Mouse (Mus musculus): ENCODE data around the gene 1700125H20Rik. TPM values are rescaled to one million over a fixed set of nuclear protein-coding genes. Genes with fewer than 3 reads are reported as not detected.
A peak's percentile ranks its signal among the peaks of the same experiment; 100 is the strongest.

Gene 1700125H20Rik
- polyA plus RNA-seq, 1 experiment from 2014 or later = not detected

- peak overlapping the region; percentile 65 for H3K9ac ChIP-seq (ENCODE audit: low read length)
- no peaks in the 10 kb centered on the region for H3K36me3 ChIP-seq (ENCODE audit: control insufficient read depth, insufficient read depth, low read length)
- no peak overlapping the region for H3K27ac ChIP-seq (ENCODE audit: low read length)
- H3K4me1 ChIP-seq (ENCODE audit: control insufficient read depth, insufficient read depth, low read length) = peaks cover 3% of the 10 kb centered on the region
- 2% methylated on average over 19 of the region's 20 CpGs for WGBS
- peak overlapping the region; percentile 73 for H3K4me2 ChIP-seq (ENCODE audit: low read depth, low read length)
- H3K4me3 ChIP-seq (replicated peaks; ENCODE audit: low read length) = peak overlapping the region; percentile 53
- H3K27me3 ChIP-seq (ENCODE audit: control insufficient read depth, insufficient read depth, low read length) = no peaks in the 10 kb centered on the region
- ATAC-seq (ENCODE audit: insufficient read depth, low FRiP score) = peak; percentile 86
- H3K9me3 ChIP-seq (replicated peaks; ENCODE audit: control insufficient read depth, low read length) = no peaks in the 10 kb centered on the region
These were observed 12.5 kb downstream of the 1700125H20Rik start for GRCm38 (mm10) chr11:85182617-85183283.

- peak; percentile 22; the same call in 1 of the 2 replicates for ATAC-seq (ENCODE audit: insufficient read depth, low FRiP score)
- H3K27ac ChIP-seq (ENCODE audit: low read length) = no peak overlapping the region
These were observed 13.1 kb downstream of the 1700125H20Rik start for GRCm38 (mm10) chr11:85183284-85183779.

GRCm38 (mm10) chr11:85184082-85184481 lies 13.9 kb downstream of the 1700125H20Rik start:
- Histone ChIP-seq H3K4me2 (ENCODE audit: low read depth, low read length) (no peak overlapping the region), H3K4me1 (ENCODE audit: control insufficient read depth, insufficient read depth, low read length) (peaks cover 3% of the 10 kb centered on the region), H3K9ac (ENCODE audit: low read length) (no peak overlapping the region), H3K27ac (ENCODE audit: low read length) (no peak overlapping the region), H3K36me3 (ENCODE audit: control insufficient read depth, insufficient read depth, low read length) (no peaks in the 10 kb centered on the region), H3K4me3 (replicated peaks; ENCODE audit: low read length) (no peak overlapping the region), H3K9me3 (replicated peaks; ENCODE audit: control insufficient read depth, low read length) (no peaks in the 10 kb centered on the region), H3K27me3 (ENCODE audit: control insufficient read depth, insufficient read depth, low read length) (no peaks in the 10 kb centered on the region)
- no peak for ATAC-seq (ENCODE audit: insufficient read depth, low FRiP score)
- WGBS = 66% methylated on average over 5 of the region's 5 CpGs

More at GRCm38 (mm10) chr11:85183284-85183779, 13.1 kb downstream of the 1700125H20Rik start:
- Histone ChIP-seq H3K4me2 (ENCODE audit: low read depth, low read length) (peak overlapping the region; percentile 73), H3K9me3 (replicated peaks; ENCODE audit: control insufficient read depth, low read length) (no peaks in the 10 kb centered on the region), H3K36me3 (ENCODE audit: control insufficient read depth, insufficient read depth, low read length) (no peaks in the 10 kb centered on the region), H3K4me3 (replicated peaks; ENCODE audit: low read length) (peak overlapping the region; percentile 53), H3K9ac (ENCODE audit: low read length) (peak overlapping the region; percentile 65), H3K27me3 (ENCODE audit: control insufficient read depth, insufficient read depth, low read length) (no peaks in the 10 kb centered on the region), H3K4me1 (ENCODE audit: control insufficient read depth, insufficient read depth, low read length) (peaks cover 3% of the 10 kb centered on the region)
- WGBS = 16% methylated on average over 13 of the region's 13 CpGs

GRCm38 (mm10) chr11:85184839-85185238 lies 14.6 kb downstream of the 1700125H20Rik start:
- Histone ChIP-seq H3K4me3 (replicated peaks; ENCODE audit: low read length) (no peak overlapping the region), H3K9ac (ENCODE audit: low read length) (no peak overlapping the region), H3K9me3 (replicated peaks; ENCODE audit: control insufficient read depth, low read length) (no peaks in the 10 kb centered on the region), H3K4me2 (ENCODE audit: low read depth, low read length) (no peak overlapping the region), H3K36me3 (ENCODE audit: control insufficient read depth, insufficient read depth, low read length) (0 out of 2 replicates have a peak, but pooled peaks cover 4% of the 10 kb centered on the region), H3K4me1 (ENCODE audit: control insufficient read depth, insufficient read depth, low read length) (peaks cover 3% of the 10 kb centered on the region), H3K27me3 (ENCODE audit: control insufficient read depth, insufficient read depth, low read length) (no peaks in the 10 kb centered on the region), H3K27ac (ENCODE audit: low read length) (no peak overlapping the region)
- 82% methylated on average over 6 of the region's 6 CpGs for WGBS
- no peak for ATAC-seq (ENCODE audit: insufficient read depth, low FRiP score)

GRCm38 (mm10) chr11:85189110-85189509 lies 18.9 kb downstream of the 1700125H20Rik start:
- ATAC-seq (ENCODE audit: insufficient read depth, low FRiP score) = no peak
- WGBS = 88% methylated on average over 4 of the region's 4 CpGs
- H3K4me3 ChIP-seq (replicated peaks; ENCODE audit: low read length) = no peak overlapping the region
- H3K9ac ChIP-seq (ENCODE audit: low read length) = no peak overlapping the region
- no peaks in the 10 kb centered on the region for H3K9me3 ChIP-seq (replicated peaks; ENCODE audit: control insufficient read depth, low read length)
- H3K36me3 ChIP-seq (ENCODE audit: control insufficient read depth, insufficient read depth, low read length) = peaks cover 17% of the 10 kb centered on the region
- no peak overlapping the region for H3K27ac ChIP-seq (ENCODE audit: low read length)
- H3K4me1 ChIP-seq (ENCODE audit: control insufficient read depth, insufficient read depth, low read length) = no peaks in the 10 kb centered on the region
- no peak overlapping the region for H3K4me2 ChIP-seq (ENCODE audit: low read depth, low read length)
- no peaks in the 10 kb centered on the region for H3K27me3 ChIP-seq (ENCODE audit: control insufficient read depth, insufficient read depth, low read length)

- no peak overlapping the region for H3K9ac ChIP-seq (ENCODE audit: low read length)
- no peaks in the 10 kb centered on the region for H3K27me3 ChIP-seq (ENCODE audit: control insufficient read depth, insufficient read depth, low read length)
- no peak overlapping the region for H3K4me2 ChIP-seq (ENCODE audit: low read depth, low read length)
- 92% methylated on average over 12 of the region's 12 CpGs for WGBS
- ATAC-seq (ENCODE audit: insufficient read depth, low FRiP score) = no peak
- no peaks in the 10 kb centered on the region for H3K9me3 ChIP-seq (replicated peaks; ENCODE audit: control insufficient read depth, low read length)
- peaks cover 21% of the 10 kb centered on the region for H3K36me3 ChIP-seq (ENCODE audit: control insufficient read depth, insufficient read depth, low read length)
- H3K4me1 ChIP-seq (ENCODE audit: control insufficient read depth, insufficient read depth, low read length) = no peaks in the 10 kb centered on the region
- no peak overlapping the region for H3K27ac ChIP-seq (ENCODE audit: low read length)
- no peak overlapping the region for H3K4me3 ChIP-seq (replicated peaks; ENCODE audit: low read length)
These were observed 20.5 kb downstream of the 1700125H20Rik start for GRCm38 (mm10) chr11:85190741-85191140.

GRCm38 (mm10) chr11:85194206-85194605 lies 24.0 kb downstream of the 1700125H20Rik start:
- H3K27me3 ChIP-seq (ENCODE audit: control insufficient read depth, insufficient read depth, low read length) = no peaks in the 10 kb centered on the region
- no peak for ATAC-seq (ENCODE audit: insufficient read depth, low FRiP score)
- no peak overlapping the region for H3K4me2 ChIP-seq (ENCODE audit: low read depth, low read length)
- WGBS = 93% methylated on average over 11 of the region's 11 CpGs
- H3K9ac ChIP-seq (ENCODE audit: low read length) = no peak overlapping the region
- no peaks in the 10 kb centered on the region for H3K4me1 ChIP-seq (ENCODE audit: control insufficient read depth, insufficient read depth, low read length)
- no peak overlapping the region for H3K4me3 ChIP-seq (replicated peaks; ENCODE audit: low read length)
- no peaks in the 10 kb centered on the region for H3K9me3 ChIP-seq (replicated peaks; ENCODE audit: control insufficient read depth, low read length)
- H3K27ac ChIP-seq (ENCODE audit: low read length) = no peak overlapping the region
- H3K36me3 ChIP-seq (ENCODE audit: control insufficient read depth, insufficient read depth, low read length) = peaks cover 33% of the 10 kb centered on the region

- Histone ChIP-seq H3K9me3 (replicated peaks; ENCODE audit: control insufficient read depth, low read length) (no peaks in the 10 kb centered on the region), H3K9ac (ENCODE audit: low read length) (no peak overlapping the region), H3K36me3 (ENCODE audit: control insufficient read depth, insufficient read depth, low read length) (peaks cover 28% of the 10 kb centered on the region), H3K4me2 (ENCODE audit: low read depth, low read length) (no peak overlapping the region), H3K4me3 (replicated peaks; ENCODE audit: low read length) (no peak overlapping the region), H3K27me3 (ENCODE audit: control insufficient read depth, insufficient read depth, low read length) (no peaks in the 10 kb centered on the region), H3K27ac (ENCODE audit: low read length) (no peak overlapping the region), H3K4me1 (ENCODE audit: control insufficient read depth, insufficient read depth, low read length) (no peaks in the 10 kb centered on the region)
- ATAC-seq (ENCODE audit: insufficient read depth, low FRiP score) = no peak
- 87% methylated on average over 9 of the region's 9 CpGs for WGBS
These were observed 25.8 kb downstream of the 1700125H20Rik start for GRCm38 (mm10) chr11:85196046-85196445.

- Histone ChIP-seq H3K4me1 (ENCODE audit: control insufficient read depth, insufficient read depth, low read length) (no peaks in the 10 kb centered on the region), H3K9ac (ENCODE audit: low read length) (no peak overlapping the region), H3K27ac (ENCODE audit: low read length) (no peak overlapping the region), H3K4me2 (ENCODE audit: low read depth, low read length) (no peak overlapping the region), H3K36me3 (ENCODE audit: control insufficient read depth, insufficient read depth, low read length) (peaks cover 25% of the 10 kb centered on the region), H3K9me3 (replicated peaks; ENCODE audit: control insufficient read depth, low read length) (no peaks in the 10 kb centered on the region), H3K27me3 (ENCODE audit: control insufficient read depth, insufficient read depth, low read length) (no peaks in the 10 kb centered on the region), H3K4me3 (replicated peaks; ENCODE audit: low read length) (no peak overlapping the region)
- ATAC-seq (ENCODE audit: insufficient read depth, low FRiP score) = no peak
- WGBS = 77% methylated on average over 2 of the region's 2 CpGs
These were observed 28.7 kb downstream of the 1700125H20Rik start for GRCm38 (mm10) chr11:85198906-85199305.
